9 mouse cellular contexts compared by ENCODE assay signal in the genomic region with DNA sequence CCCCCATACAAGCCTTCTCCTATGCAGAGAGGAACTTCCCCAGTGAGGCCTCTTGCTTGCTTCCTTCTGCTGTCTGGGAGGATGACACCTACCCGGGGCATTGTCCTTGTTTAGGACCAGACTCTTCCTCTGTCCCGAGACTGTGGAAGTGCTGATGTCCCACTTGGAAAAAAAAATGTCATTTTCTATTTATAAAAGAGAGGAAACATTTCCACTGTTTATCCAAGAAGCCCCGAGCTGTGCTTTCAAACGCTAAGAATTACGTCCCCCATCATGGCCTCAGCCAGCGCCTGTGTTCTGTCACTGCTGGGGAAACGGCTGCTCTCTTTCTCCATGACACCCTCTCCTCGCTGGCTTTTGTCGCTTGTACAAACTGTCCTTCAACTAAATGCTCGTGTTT.
DNase-seq lines count a peak whose midpoint lies in the region; ATAC-seq lines count a peak whose summit lies in the region.
"Had no signal": no experiment of that assay in that cellular context is flagged by ENCODE, and none has a peak within 500 bp of the region (broad histone marks: within the 10 kb centered on the region; RNA-seq: fewer than 3 reads in every experiment).

No protein-coding gene starts in this region.

- peak overlapping the region; percentile 87 for H3K27ac ChIP-seq in intestine, embryonic 14.5 days (ENCODE audit: low read depth)
- peak overlapping the region; percentile 79 for H3K27ac ChIP-seq in kidney, embryonic 15.5 days

- peak; percentile 25 for DNase-seq in kidney, adult 9 months
- DNase-seq in kidney, adult 18-20 months = no peak
- DNase-seq in intestine, embryonic 14.5 days (ENCODE audit: low spot score) = peak; percentile 65
- peak; percentile 41 for DNase-seq in lung, postnatal 25 days (ENCODE audit: low spot score)
- DNase-seq in frontal cortex, postnatal 36 days (ENCODE audit: low spot score in 2 of 2) = no peak
- no peak for DNase-seq in adrenal gland, postnatal 10 days
- DNase-seq: adrenal gland, postnatal 14 days; spleen, adult 18-20 months had no signal

- 15% methylated on average over 10 of the region's 10 CpGs for WGBS in intestine, embryonic 14.5 days
- WGBS in kidney, embryonic 15.5 days = 17% methylated on average over 10 of the region's 10 CpGs

- H3K9ac ChIP-seq in intestine, embryonic 14.5 days (ENCODE audit: low read length) = no peak overlapping the region
- H3K9ac ChIP-seq in kidney, embryonic 15.5 days = no peak overlapping the region

- peaks cover 52% of the 10 kb centered on the region for H3K4me1 ChIP-seq in intestine, embryonic 14.5 days (replicated peaks; ENCODE audit: control insufficient read depth, insufficient read depth, low read length)
- H3K4me1 ChIP-seq in kidney, embryonic 15.5 days = peaks cover 62% of the 10 kb centered on the region

- peak overlapping the region; percentile 14; the same call in 1 of the 2 replicates for H3K4me2 ChIP-seq in intestine, embryonic 14.5 days (ENCODE audit: low read length)
- H3K4me2 ChIP-seq in kidney, embryonic 15.5 days = no peak overlapping the region

- no peak overlapping the region for H3K4me3 ChIP-seq in intestine, embryonic 14.5 days (ENCODE audit: low read depth, low read length)
- H3K4me3 ChIP-seq in kidney, embryonic 15.5 days (replicated peaks) = no peak overlapping the region

- no peaks in the 10 kb centered on the region for H3K27me3 ChIP-seq in intestine, embryonic 14.5 days (replicated peaks; ENCODE audit: control insufficient read depth, insufficient read depth, low read length)
- no peaks in the 10 kb centered on the region for H3K27me3 ChIP-seq in kidney, embryonic 15.5 days

- H3K36me3 ChIP-seq in intestine, embryonic 14.5 days (ENCODE audit: control insufficient read depth, insufficient read depth, low read length) = no peaks in the 10 kb centered on the region
- H3K36me3 ChIP-seq in kidney, embryonic 15.5 days = no peaks in the 10 kb centered on the region; the same call in 1 of the 2 replicates

- 0 out of 2 replicates have a peak, but pooled peaks have one; percentile 26 for ATAC-seq in intestine, embryonic 14.5 days (replicated peaks; ENCODE audit: low FRiP score, low TSS enrichment, low read depth)
- 0 out of 2 replicates have a peak, but pooled peaks have one; percentile 26 for ATAC-seq in kidney, embryonic 15.5 days (replicated peaks; ENCODE audit: low FRiP score)

- H3K9me3 ChIP-seq in intestine, embryonic 14.5 days (ENCODE audit: control insufficient read depth, low read length) = no peaks in the 10 kb centered on the region
- no peaks in the 10 kb centered on the region for H3K9me3 ChIP-seq in kidney, embryonic 15.5 days (replicated peaks)

Comparison
In these comparisons a context has a peak if more than half of its experiments do, and no peak if none do; other contexts are left out.
1. DNase-seq: peak in kidney, adult 9 months (single experiment), intestine, embryonic 14.5 days (single experiment) and lung, postnatal 25 days (single experiment); none in kidney, adult 18-20 months (single experiment), frontal cortex, postnatal 36 days (0 of 2) and adrenal gland, postnatal 10 days (single experiment).